Mouse (Mus musculus): ENCODE results near the gene Lonp2. TPM values are rescaled to one million over a fixed set of nuclear protein-coding genes. Genes with fewer than 3 reads are reported as not detected.
A peak's percentile ranks its signal among the peaks of the same experiment; 100 is the strongest.

Gene Lonp2
- polyA plus RNA-seq, 1 experiment from 2014 or later: 50.6 TPM

GRCm38 (mm10) chr8:86742605-86743345 lies 118.9 kb downstream of the Lonp2 start:
- WGBS: 81% methylated on average over 7 of the region's 7 CpGs
- no peak overlapping the region for H3K4me3 ChIP-seq

GRCm38 (mm10) chr8:86744313-86745220 lies 120.7 kb downstream of the Lonp2 start:
- H3K36me3 ChIP-seq: no peaks in the 10 kb centered on the region
- H3K4me3 ChIP-seq: peak overlapping the region; percentile 87
- WGBS: 3% methylated on average over 18 of the region's 18 CpGs
- no peak for ATAC-seq (ENCODE audit: insufficient number of reproducible peaks, insufficient read depth, low FRiP score, low TSS enrichment, low read depth)
- peaks cover 19% of the 10 kb centered on the region for H3K4me1 ChIP-seq
- peak overlapping the region; percentile 96 for H3K27ac ChIP-seq
- peak overlapping the region; percentile 80 for H3K4me2 ChIP-seq
- peak overlapping the region; percentile 98 for H3K9ac ChIP-seq
- H3K27me3 ChIP-seq: no peaks in the 10 kb centered on the region
- no peaks in the 10 kb centered on the region for H3K9me3 ChIP-seq

More at GRCm38 (mm10) chr8:86742605-86743345, 118.9 kb downstream of the Lonp2 start:
- no peaks in the 10 kb centered on the region for H3K9me3 ChIP-seq
- H3K9ac ChIP-seq: no peak overlapping the region
- no peak overlapping the region for H3K27ac ChIP-seq
- H3K36me3 ChIP-seq: no peaks in the 10 kb centered on the region
- H3K4me2 ChIP-seq: no peak overlapping the region
- H3K27me3 ChIP-seq: no peaks in the 10 kb centered on the region
- ATAC-seq (ENCODE audit: insufficient number of reproducible peaks, insufficient read depth, low FRiP score, low TSS enrichment, low read depth): no peak
- peaks cover 23% of the 10 kb centered on the region for H3K4me1 ChIP-seq

- Histone ChIP-seq H3K4me3 (peak within 1 kb of the TSS; percentile 87), H3K4me1 (peaks cover 19% of the 10 kb centered on the region), H3K27ac (peak within 1 kb of the TSS; percentile 96), H3K4me2 (peak within 1 kb of the TSS; percentile 80), H3K27me3 (no peaks in the 10 kb centered on the region), H3K9ac (peak within 1 kb of the TSS; percentile 98), H3K9me3 (no peaks in the 10 kb centered on the region), H3K36me3 (no peaks in the 10 kb centered on the region)
- ATAC-seq (ENCODE audit: insufficient number of reproducible peaks, insufficient read depth, low FRiP score, low TSS enrichment, low read depth): peak; percentile 75
- under 1% methylated on average over 46 of the region's 88 CpGs for WGBS
These were observed 121.5 kb downstream of the Lonp2 start, which contains the start of the genes Gm10638 and Siah1a for GRCm38 (mm10) chr8:86745221-86745934. Gene Gm10638, plus strand, starts transcription at chr8:86745699. Gene Siah1a, minus strand, starts transcription at chr8:86745934.

GRCm38 (mm10) chr8:86745935-86746441 lies 122.1 kb downstream of the Lonp2 start:
- no peaks in the 10 kb centered on the region for H3K36me3 ChIP-seq
- peak; percentile 83 for ATAC-seq (ENCODE audit: insufficient number of reproducible peaks, insufficient read depth, low FRiP score, low TSS enrichment, low read depth)
- H3K4me2 ChIP-seq: peak overlapping the region; percentile 80
- H3K4me1 ChIP-seq: peaks cover 19% of the 10 kb centered on the region
- no peaks in the 10 kb centered on the region for H3K9me3 ChIP-seq
- H3K27me3 ChIP-seq: no peaks in the 10 kb centered on the region
- H3K27ac ChIP-seq: peak overlapping the region; percentile 96
- H3K4me3 ChIP-seq: peak overlapping the region; percentile 87
- peak overlapping the region; percentile 98 for H3K9ac ChIP-seq
- WGBS: 0% methylated on average over 45 of the region's 70 CpGs

DNA sequence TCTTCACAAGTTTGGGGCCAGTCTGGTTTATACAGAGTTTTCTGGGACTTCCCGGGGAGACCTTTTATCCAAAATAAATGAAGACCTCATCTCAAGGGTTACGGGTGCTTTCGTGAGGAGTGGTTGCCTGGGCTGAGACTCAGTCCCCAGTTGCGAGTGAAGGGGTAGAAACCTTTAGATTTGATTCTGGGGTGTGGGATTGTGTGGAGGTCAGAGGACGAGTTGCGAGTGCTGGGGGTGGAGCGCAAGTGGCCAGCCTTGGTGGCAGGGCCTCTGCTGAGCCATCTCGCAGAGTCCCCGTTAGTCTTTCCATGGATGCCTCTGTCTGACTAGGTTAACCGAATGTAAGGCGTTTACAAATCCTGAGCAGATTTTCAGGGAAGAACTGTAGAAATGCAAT lies 122.7 kb downstream of the Lonp2 start:
- 0 out of 2 replicates have a peak, but pooled peaks have one; percentile 20 for ATAC-seq (ENCODE audit: insufficient number of reproducible peaks, insufficient read depth, low FRiP score, low TSS enrichment, low read depth)
- peak overlapping the region; percentile 96 for H3K27ac ChIP-seq
- peaks cover 18% of the 10 kb centered on the region for H3K4me1 ChIP-seq
- H3K4me3 ChIP-seq: peak overlapping the region; percentile 87
- no peaks in the 10 kb centered on the region for H3K27me3 ChIP-seq
- H3K9ac ChIP-seq: peak overlapping the region; percentile 98
- H3K9me3 ChIP-seq: no peaks in the 10 kb centered on the region
- H3K4me2 ChIP-seq: peak overlapping the region; percentile 80
- H3K36me3 ChIP-seq: no peaks in the 10 kb centered on the region
- 3% methylated on average over 11 of the region's 11 CpGs for WGBS

GRCm38 (mm10) chr8:86749842-86750241 lies 126.0 kb downstream of the Lonp2 start:
- H3K27ac ChIP-seq: no peak overlapping the region
- no peaks in the 10 kb centered on the region for H3K9me3 ChIP-seq
- WGBS: 59% methylated on average over 2 of the region's 2 CpGs
- H3K9ac ChIP-seq: no peak overlapping the region
- no peaks in the 10 kb centered on the region for H3K4me1 ChIP-seq
- H3K4me2 ChIP-seq: no peak overlapping the region
- no peaks in the 10 kb centered on the region for H3K27me3 ChIP-seq
- H3K36me3 ChIP-seq: no peaks in the 10 kb centered on the region
- no peak overlapping the region for H3K4me3 ChIP-seq
- ATAC-seq (ENCODE audit: insufficient number of reproducible peaks, insufficient read depth, low FRiP score, low TSS enrichment, low read depth): no peak

GRCm38 (mm10) chr8:86756948-86757733 lies 133.3 kb downstream of the Lonp2 start:
- 23% methylated on average over 23 of the region's 23 CpGs for WGBS
- 0 out of 2 replicates have a peak, but pooled peaks cover 4% of the 10 kb centered on the region for H3K27me3 ChIP-seq
- H3K9me3 ChIP-seq: no peaks in the 10 kb centered on the region
- H3K9ac ChIP-seq: no peak overlapping the region
- H3K27ac ChIP-seq: no peak overlapping the region
- no peak overlapping the region for H3K4me3 ChIP-seq
- no peaks in the 10 kb centered on the region for H3K36me3 ChIP-seq
- no peaks in the 10 kb centered on the region for H3K4me1 ChIP-seq
- H3K4me2 ChIP-seq: peak overlapping the region; percentile 23
- ATAC-seq (ENCODE audit: insufficient number of reproducible peaks, insufficient read depth, low FRiP score, low TSS enrichment, low read depth): no peak

GRCm38 (mm10) chr8:86758651-86759050 lies 134.8 kb downstream of the Lonp2 start:
- H3K9me3 ChIP-seq: no peaks in the 10 kb centered on the region
- WGBS: 76% methylated on average over 3 of the region's 3 CpGs

GRCm38 (mm10) chr8:86759090-86759491 lies 135.2 kb downstream of the Lonp2 start:
- no peak for ATAC-seq (ENCODE audit: insufficient number of reproducible peaks, insufficient read depth, low FRiP score, low TSS enrichment, low read depth)
- 69% methylated on average over 4 of the region's 4 CpGs for WGBS

More at GRCm38 (mm10) chr8:86758651-86759050, 134.8 kb downstream of the Lonp2 start:
- Histone ChIP-seq H3K27me3 (0 out of 2 replicates have a peak, but pooled peaks cover 4% of the 10 kb centered on the region), H3K4me3 (no peak overlapping the region), H3K4me2 (no peak overlapping the region), H3K36me3 (no peaks in the 10 kb centered on the region), H3K4me1 (no peaks in the 10 kb centered on the region), H3K27ac (no peak overlapping the region), H3K9ac (no peak overlapping the region)
- no peak for ATAC-seq (ENCODE audit: insufficient number of reproducible peaks, insufficient read depth, low FRiP score, low TSS enrichment, low read depth)

DNA sequence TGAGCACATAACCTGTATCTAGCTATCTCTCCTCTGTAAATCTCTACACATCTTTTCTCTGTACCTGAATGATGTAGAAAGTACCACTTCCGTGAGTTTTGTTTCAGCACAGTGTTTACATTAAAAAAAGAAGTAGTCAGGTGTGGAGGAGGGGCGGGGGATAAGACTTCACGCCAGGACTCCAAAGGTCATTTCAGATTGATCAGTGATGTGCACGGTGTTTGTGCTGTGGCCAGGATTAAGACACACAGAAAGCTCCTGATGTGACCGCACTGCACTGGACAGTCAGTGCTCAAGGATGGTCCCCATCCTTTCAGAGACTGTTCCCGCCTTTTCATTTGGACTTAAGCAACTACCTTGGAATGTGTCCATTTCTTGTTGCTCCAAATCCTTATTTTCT lies 136.9 kb downstream of the Lonp2 start:
- H3K4me3 ChIP-seq: no peak overlapping the region

More at GRCm38 (mm10) chr8:86759090-86759491, 135.2 kb downstream of the Lonp2 start:
- Histone ChIP-seq H3K9ac (no peak overlapping the region), H3K27ac (no peak overlapping the region), H3K4me3 (no peak overlapping the region), H3K27me3 (0 out of 2 replicates have a peak, but pooled peaks cover 4% of the 10 kb centered on the region), H3K4me2 (no peak overlapping the region), H3K9me3 (no peaks in the 10 kb centered on the region), H3K36me3 (no peaks in the 10 kb centered on the region), H3K4me1 (no peaks in the 10 kb centered on the region)

More for the DNA sequence above, 136.9 kb downstream of the Lonp2 start:
- Histone ChIP-seq H3K4me1 (no peaks in the 10 kb centered on the region), H3K9me3 (no peaks in the 10 kb centered on the region), H3K27me3 (0 out of 2 replicates have a peak, but pooled peaks cover 4% of the 10 kb centered on the region), H3K4me2 (no peak overlapping the region), H3K27ac (no peak overlapping the region), H3K36me3 (no peaks in the 10 kb centered on the region), H3K9ac (no peak overlapping the region)
- ATAC-seq (ENCODE audit: insufficient number of reproducible peaks, insufficient read depth, low FRiP score, low TSS enrichment, low read depth): no peak
- WGBS: 74% methylated on average over 6 of the region's 6 CpGs

Data from embryonic facial prominence, embryonic 13.5 days (tissue).